ENCODE assay signal across 10 mouse cellular contexts in genomic region chr14:34508187-34508840, GRCm38 (mm10). TPM values are rescaled to one million over a fixed set of nuclear protein-coding genes. Genes with fewer than 3 reads are reported as not detected.
A peak's percentile ranks its signal among the peaks of the same experiment; 100 is the strongest.
DNase-seq lines count a peak whose midpoint lies in the region; ATAC-seq lines count a peak whose summit lies in the region.
"Had no signal": no experiment of that assay in that cellular context is flagged by ENCODE, and none has a peak within 500 bp of the region (broad histone marks: within the 10 kb centered on the region; RNA-seq: fewer than 3 reads in every experiment).

No protein-coding gene starts in this region.

- no peaks in the 10 kb centered on the region for H3K27me3 ChIP-seq in hindbrain, embryonic 12.5 days
- H3K27me3 ChIP-seq in hindbrain, embryonic 13.5 days, result 0 out of 2 replicates have a peak, but pooled peaks cover 5% of the 10 kb centered on the region
- H3K27me3 ChIP-seq in forebrain, embryonic 12.5 days, result no peaks in the 10 kb centered on the region
- H3K27me3 ChIP-seq: embryonic facial prominence, embryonic 13.5 days had no signal

- peaks cover 17% of the 10 kb centered on the region for H3K4me1 ChIP-seq in hindbrain, embryonic 12.5 days
- H3K4me1 ChIP-seq in hindbrain, embryonic 13.5 days (replicated peaks), result peaks cover 19% of the 10 kb centered on the region
- peaks cover 26% of the 10 kb centered on the region for H3K4me1 ChIP-seq in forebrain, embryonic 12.5 days

- no peak overlapping the region for H3K4me3 ChIP-seq in hindbrain, embryonic 12.5 days
- no peak overlapping the region for H3K4me3 ChIP-seq in hindbrain, embryonic 13.5 days
- no peak overlapping the region for H3K4me3 ChIP-seq in forebrain, embryonic 12.5 days (replicated peaks)
- H3K4me3 ChIP-seq: embryonic facial prominence, embryonic 13.5 days had no signal

- no peaks in the 10 kb centered on the region for H3K9me3 ChIP-seq in hindbrain, embryonic 12.5 days (replicated peaks)
- no peaks in the 10 kb centered on the region for H3K9me3 ChIP-seq in hindbrain, embryonic 13.5 days
- H3K9me3 ChIP-seq in forebrain, embryonic 12.5 days, result no peaks in the 10 kb centered on the region
- H3K9me3 ChIP-seq: embryonic facial prominence, embryonic 13.5 days had no signal

- intact Hi-C loops in left cerebral cortex, postnatal 36 days (cut with DNase I), result no loop called here

- WGBS in hindbrain, embryonic 12.5 days, result 35% methylated on average over 4 of the region's 4 CpGs
- 31% methylated on average over 4 of the region's 4 CpGs for WGBS in hindbrain, embryonic 13.5 days
- WGBS in forebrain, embryonic 12.5 days, result 44% methylated on average over 4 of the region's 4 CpGs

- no peak overlapping the region for H3K4me2 ChIP-seq in hindbrain, embryonic 12.5 days (replicated peaks)
- no peak overlapping the region for H3K4me2 ChIP-seq in hindbrain, embryonic 13.5 days
- no peak overlapping the region for H3K4me2 ChIP-seq in forebrain, embryonic 12.5 days
- H3K4me2 ChIP-seq: embryonic facial prominence, embryonic 13.5 days had no signal

- H3K9ac ChIP-seq in hindbrain, embryonic 12.5 days, result no peak overlapping the region
- no peak overlapping the region for H3K9ac ChIP-seq in hindbrain, embryonic 13.5 days
- H3K9ac ChIP-seq in forebrain, embryonic 12.5 days, result no peak overlapping the region
- H3K9ac ChIP-seq: embryonic facial prominence, embryonic 13.5 days had no signal

- ATAC-seq in hindbrain, embryonic 12.5 days (ENCODE audit: low FRiP score), result peak; percentile 47
- ATAC-seq in hindbrain, embryonic 13.5 days (ENCODE audit: low FRiP score), result no peak
- peak; percentile 59 for ATAC-seq in forebrain, embryonic 12.5 days (ENCODE audit: low FRiP score)
- peak; percentile 69 for ATAC-seq in megakaryocyte-erythroid progenitor cell, adult 5-6 weeks (replicated peaks; ENCODE audit: low FRiP score, low TSS enrichment, poor library complexity, severe bottlenecking)

- no peak overlapping the region for H3K27ac ChIP-seq in hindbrain, embryonic 12.5 days
- no peak overlapping the region for H3K27ac ChIP-seq in hindbrain, embryonic 13.5 days
- H3K27ac ChIP-seq in forebrain, embryonic 12.5 days, result peak overlapping the region; percentile 53; the same call in 1 of the 2 replicates
- H3K27ac ChIP-seq: embryonic facial prominence, embryonic 13.5 days had no signal

- no peaks in the 10 kb centered on the region for H3K36me3 ChIP-seq in hindbrain, embryonic 12.5 days
- no peaks in the 10 kb centered on the region for H3K36me3 ChIP-seq in hindbrain, embryonic 13.5 days
- H3K36me3 ChIP-seq in forebrain, embryonic 12.5 days (replicated peaks), result no peaks in the 10 kb centered on the region
- H3K36me3 ChIP-seq: embryonic facial prominence, embryonic 13.5 days had no signal

- peak; percentile 38 for DNase-seq in MEL-GATA-1-ER (ENCODE audit: extremely low read depth, low read depth)
- no peak for DNase-seq in Muller cell, postnatal 12 days (ENCODE audit: inconsistent ontology term)
- DNase-seq in layer of hippocampus, adult 9-10 months (ENCODE audit: low spot score), result no peak
- no peak for DNase-seq in left cerebral cortex, postnatal 36 days (ENCODE audit: low spot score in 2 of 2)
- DNase-seq: lung, postnatal 10 days had no signal

RNA-seq across cellular contexts. Expression of gene Bmpr1a, which starts 5.2 kb away (rescaled TPM):
- 47.6 and 50.4 TPM in 2 replicates for polyA plus RNA-seq in hindbrain, embryonic 12.5 days (2016; fragmentation: Nextera tagmentation; extraction: Ambion mirVana)
- polyA plus RNA-seq in hindbrain, embryonic 13.5 days (2015; fragmentation: Nextera tagmentation; extraction: Ambion mirVana), result 19.5 and 20.5 TPM in 2 replicates
- polyA plus RNA-seq in forebrain, embryonic 12.5 days (2016; fragmentation: Nextera tagmentation; extraction: Ambion mirVana), result 47.5 and 49.5 TPM in 2 replicates
- 0.49 TPM in 1 of 2 replicates, not detected in the other for total RNA-seq in megakaryocyte-erythroid progenitor cell, adult 5-6 weeks (2014; fragmentation: Nextera tagmentation)
- total RNA-seq in megakaryocyte-erythroid progenitor cell, adult 5-6 weeks (2017), result not detected in 2 replicates
- total RNA-seq in left cerebral cortex, postnatal 36 days (2021), result 10 to 100 TPM; 34.3 to 38.3 TPM

RNA-seq across cellular contexts. Expression of gene 9230112D13Rik, which starts 14.3 kb away (rescaled TPM):
- not detected in 2 replicates for polyA plus RNA-seq in hindbrain, embryonic 12.5 days (2016; fragmentation: Nextera tagmentation; extraction: Ambion mirVana)
- polyA plus RNA-seq in hindbrain, embryonic 13.5 days (2015; fragmentation: Nextera tagmentation; extraction: Ambion mirVana), result not detected in 2 replicates
- not detected in 2 replicates for polyA plus RNA-seq in forebrain, embryonic 12.5 days (2016; fragmentation: Nextera tagmentation; extraction: Ambion mirVana)
- total RNA-seq in megakaryocyte-erythroid progenitor cell, adult 5-6 weeks (2014; fragmentation: Nextera tagmentation), result not detected in 2 replicates
- total RNA-seq in megakaryocyte-erythroid progenitor cell, adult 5-6 weeks (2017), result not detected in 2 replicates
- total RNA-seq in left cerebral cortex, postnatal 36 days (2021), result not detected
- polyA plus RNA-seq: embryonic facial prominence, embryonic 13.5 days had no signal
